Mouse (Mus musculus) neural tube, embryonic 13.5 days (tissue): ENCODE measurements around the gene Rnf19b. TPM values are rescaled to one million over a fixed set of nuclear protein-coding genes. Genes with fewer than 3 reads are reported as not detected.

ENCODE experiments used
- ATAC-seq: fragments of 200-750 bp; cut with Nextera tagmentation; 2 replicates; pipeline ENCODE4 v1.8.0; 2017; ENCODE audit warnings: low read depth, mild to moderate bottlenecking, moderate TSS enrichment, moderate library complexity
- H3K27ac ChIP-seq: fragments of 300-500 bp; sonication (generic); replicated peaks from 2 replicates; pipeline ENCODE4 v1.5.1; 2015; ENCODE audit warnings: moderate library complexity, mild to moderate bottlenecking, inconsistent platforms
- H3K27me3 ChIP-seq: fragments of 300-500 bp; sonication (generic); 2 replicates; pipeline ENCODE4 v1.6.1; 2015; ENCODE audit warnings: mild to moderate bottlenecking, inconsistent platforms
- H3K36me3 ChIP-seq: fragments of 300-500 bp; sonication (generic); 2 replicates; pipeline ENCODE4 v1.6.1; 2015; ENCODE audit warnings: mild to moderate bottlenecking, inconsistent platforms
- H3K4me1 ChIP-seq: fragments of 300-500 bp; sonication (generic); replicated peaks from 2 replicates; pipeline ENCODE4 v1.6.1; 2015; ENCODE audit warnings: inconsistent platforms
- H3K4me2 ChIP-seq: fragments of 300-500 bp; sonication (generic); 2 replicates; pipeline ENCODE4 v1.6.1; 2015; ENCODE audit warnings: inconsistent platforms, mild to moderate bottlenecking, moderate library complexity
- H3K4me3 ChIP-seq: fragments of 300-500 bp; sonication (generic); 2 replicates; pipeline ENCODE4 v1.5.1; 2015; ENCODE audit warnings: mild to moderate bottlenecking, inconsistent platforms
- H3K9ac ChIP-seq: fragments of 300-500 bp; sonication (generic); 2 replicates; pipeline ENCODE4 v1.6.1; 2015; ENCODE audit warnings: moderate library complexity, mild to moderate bottlenecking, inconsistent platforms
- H3K9me3 ChIP-seq: fragments of 300-500 bp; sonication (generic); 2 replicates; pipeline ENCODE4 v1.6.1; 2016; ENCODE audit warnings: inconsistent platforms
- WGBS: fragments of 180-500 bp; shearing (Covaris S2); methylation state at CpG from one replicate; pipeline ENCODE4 v1.1.7; 2015; 5-methylcytosine and 5-hydroxymethylcytosine counted together
- polyA plus RNA-seq: library from polyadenylated mRNA; unstranded; fragments of >200 nt; fragmentation: Nextera tagmentation; extraction: Ambion mirVana; gene quantifications from 2 replicates; pipeline ENCODE4 v1.2.1, GENCODE M21; 2015

The Rnf19b gene
- polyA plus RNA-seq = 22.4 and 25.7 TPM in 2 replicates

DNA sequence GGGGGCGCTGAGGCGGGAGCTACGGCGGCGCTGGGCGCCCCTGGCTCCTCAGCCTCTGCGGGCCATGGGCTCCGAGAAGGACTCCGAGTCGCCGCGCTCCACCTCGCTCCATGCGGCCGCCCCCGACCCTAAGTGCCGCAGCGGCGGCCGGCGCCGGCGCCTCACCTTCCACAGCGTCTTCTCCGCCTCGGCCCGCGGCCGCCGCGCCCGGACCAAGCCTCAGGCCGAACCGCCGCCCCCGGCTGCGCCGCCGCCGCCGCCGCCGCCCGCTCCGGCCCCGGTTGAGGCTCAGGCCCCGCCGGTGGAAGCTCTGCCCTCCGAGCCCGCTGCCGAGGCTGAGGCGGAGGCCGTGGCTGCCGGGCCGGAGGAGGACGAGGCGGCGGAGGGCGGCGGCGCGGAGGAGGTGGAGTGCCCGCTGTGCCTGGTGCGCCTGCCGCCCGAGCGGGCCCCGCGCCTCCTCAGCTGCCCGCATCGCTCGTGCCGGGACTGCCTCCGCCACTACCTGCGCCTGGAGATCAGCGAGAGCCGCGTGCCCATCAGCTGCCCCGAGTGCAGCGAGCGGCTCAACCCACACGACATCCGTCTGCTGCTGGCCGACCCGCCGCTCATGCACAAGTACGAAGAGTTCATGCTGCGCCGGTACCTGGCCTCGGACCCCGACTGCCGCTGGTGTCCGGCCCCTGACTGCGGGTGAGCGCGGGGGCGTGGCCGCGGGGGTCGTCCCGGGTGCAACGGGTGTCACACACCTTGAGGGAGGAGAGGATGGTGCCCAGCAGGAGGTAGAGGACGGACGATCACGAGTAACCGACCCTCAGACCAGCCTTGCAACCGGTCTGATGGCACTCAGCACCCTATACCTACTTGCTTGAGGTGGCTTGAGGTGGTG lies at the start of gene Rnf19b:
Rnf19b (plus strand) TSS at position 65 of the 886 bp plus-strand sequence.
- Histone ChIP-seq H3K27ac (peak within 1 kb of the TSS; percentile 95), H3K9ac (peak within 1 kb of the TSS; percentile 97), H3K4me2 (peak within 1 kb of the TSS; percentile 95), H3K4me1 (peaks cover 37% of the 10 kb centered on the region), H3K36me3 (no peaks in the 10 kb centered on the region), H3K27me3 (0 out of 2 replicates have a peak, but pooled peaks cover 5% of the 10 kb centered on the region), H3K9me3 (no peaks in the 10 kb centered on the region), H3K4me3 (peak within 1 kb of the TSS; percentile 87)
- ATAC-seq = peak; percentile 66
- under 1% methylated on average over 103 of the region's 107 CpGs for WGBS

DNA sequence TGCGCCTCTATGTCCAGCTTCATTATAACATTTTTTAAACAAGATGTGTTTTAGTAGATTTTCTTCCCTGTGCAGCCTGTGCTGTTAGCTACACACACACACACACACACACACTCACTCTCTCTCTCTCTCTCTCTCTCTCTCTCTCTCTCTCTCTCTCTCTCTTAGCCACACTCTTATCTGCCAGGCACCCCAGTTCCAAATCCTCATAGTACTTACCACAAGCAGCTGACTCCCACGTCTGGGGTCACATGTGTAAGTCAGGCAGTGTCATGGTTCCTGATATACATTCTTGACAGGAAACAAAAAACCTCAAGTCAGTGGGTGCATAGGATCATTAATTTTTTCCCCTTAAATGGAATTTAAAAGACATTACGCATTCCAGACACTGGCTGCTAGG lies 49.4 kb upstream of the Rnf19b start:
- ATAC-seq = no peak
- H3K4me1 ChIP-seq = peaks cover 37% of the 10 kb centered on the region
- H3K27me3 ChIP-seq = no peaks in the 10 kb centered on the region
- WGBS = 81% methylated on average over 3 of the region's 3 CpGs
- H3K9me3 ChIP-seq = no peaks in the 10 kb centered on the region
- peaks cover 59% of the 10 kb centered on the region for H3K36me3 ChIP-seq
- no peak overlapping the region for H3K4me3 ChIP-seq
- no peak overlapping the region for H3K9ac ChIP-seq
- no peak overlapping the region for H3K4me2 ChIP-seq
- no peak overlapping the region for H3K27ac ChIP-seq

DNA sequence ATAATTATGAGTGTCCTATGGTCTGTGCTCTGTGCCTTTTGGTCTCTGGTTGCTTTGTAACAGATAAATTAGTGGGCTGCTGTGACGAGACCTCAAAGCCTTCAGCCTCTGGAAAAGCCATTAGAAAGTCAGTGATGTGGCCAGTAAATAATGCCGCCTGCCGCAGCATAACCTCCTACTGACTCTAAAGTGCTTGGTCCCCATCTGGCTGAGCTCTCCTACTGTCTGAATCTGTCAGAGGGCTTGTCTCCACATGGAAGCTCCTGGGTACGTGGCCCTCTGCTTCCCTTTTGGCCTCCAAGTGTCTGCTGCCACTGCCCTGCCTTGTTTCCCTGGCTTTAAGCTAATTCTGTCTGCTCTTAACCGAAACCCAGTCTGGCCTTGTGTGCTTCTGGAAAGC lies 48.5 kb upstream of the Rnf19b start:
- H3K9ac ChIP-seq = no peak overlapping the region
- H3K4me1 ChIP-seq = peaks cover 37% of the 10 kb centered on the region
- H3K4me3 ChIP-seq = no peak overlapping the region
- 63% methylated on average over 5 of the region's 5 CpGs for WGBS
- no peak overlapping the region for H3K4me2 ChIP-seq
- no peaks in the 10 kb centered on the region for H3K27me3 ChIP-seq
- H3K27ac ChIP-seq = peak overlapping the region; percentile 46; the same call in 1 of the 2 replicates
- no peak for ATAC-seq
- no peaks in the 10 kb centered on the region for H3K9me3 ChIP-seq
- H3K36me3 ChIP-seq = peaks cover 54% of the 10 kb centered on the region

DNA sequence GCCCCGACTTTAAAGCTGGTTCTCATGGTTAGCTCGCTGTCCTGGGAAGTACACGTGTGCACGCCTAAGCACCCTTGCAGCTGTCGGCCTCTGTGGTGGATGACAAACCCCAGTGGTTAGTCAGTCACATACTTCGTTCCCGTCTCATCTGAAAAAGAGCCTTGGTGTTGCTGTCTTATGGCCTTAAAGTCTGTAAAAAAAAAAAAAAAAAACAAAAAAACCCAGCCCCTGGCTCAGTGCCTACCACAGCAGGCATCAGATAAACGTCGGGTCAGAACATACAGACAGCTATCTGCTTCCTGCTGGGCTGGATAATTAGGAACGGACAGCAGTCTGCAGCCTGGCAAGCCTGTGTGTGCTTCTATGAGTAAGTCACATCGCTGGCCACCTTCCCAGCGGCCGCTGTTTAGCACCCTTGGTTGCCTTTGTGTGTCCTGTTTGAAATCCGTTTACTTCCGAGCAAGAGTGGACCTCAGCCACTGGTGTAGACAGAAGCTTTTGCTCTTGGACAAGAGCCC lies 46.4 kb upstream of the Rnf19b start:
- Histone ChIP-seq H3K9ac (no peak overlapping the region), H3K9me3 (no peaks in the 10 kb centered on the region), H3K36me3 (peaks cover 38% of the 10 kb centered on the region), H3K4me1 (peaks cover 37% of the 10 kb centered on the region), H3K27me3 (no peaks in the 10 kb centered on the region), H3K4me2 (no peak overlapping the region), H3K4me3 (no peak overlapping the region), H3K27ac (peak overlapping the region; percentile 54)
- 36% methylated on average over 15 of the region's 15 CpGs for WGBS
- peak; percentile 27; the same call in 1 of the 2 replicates for ATAC-seq

DNA sequence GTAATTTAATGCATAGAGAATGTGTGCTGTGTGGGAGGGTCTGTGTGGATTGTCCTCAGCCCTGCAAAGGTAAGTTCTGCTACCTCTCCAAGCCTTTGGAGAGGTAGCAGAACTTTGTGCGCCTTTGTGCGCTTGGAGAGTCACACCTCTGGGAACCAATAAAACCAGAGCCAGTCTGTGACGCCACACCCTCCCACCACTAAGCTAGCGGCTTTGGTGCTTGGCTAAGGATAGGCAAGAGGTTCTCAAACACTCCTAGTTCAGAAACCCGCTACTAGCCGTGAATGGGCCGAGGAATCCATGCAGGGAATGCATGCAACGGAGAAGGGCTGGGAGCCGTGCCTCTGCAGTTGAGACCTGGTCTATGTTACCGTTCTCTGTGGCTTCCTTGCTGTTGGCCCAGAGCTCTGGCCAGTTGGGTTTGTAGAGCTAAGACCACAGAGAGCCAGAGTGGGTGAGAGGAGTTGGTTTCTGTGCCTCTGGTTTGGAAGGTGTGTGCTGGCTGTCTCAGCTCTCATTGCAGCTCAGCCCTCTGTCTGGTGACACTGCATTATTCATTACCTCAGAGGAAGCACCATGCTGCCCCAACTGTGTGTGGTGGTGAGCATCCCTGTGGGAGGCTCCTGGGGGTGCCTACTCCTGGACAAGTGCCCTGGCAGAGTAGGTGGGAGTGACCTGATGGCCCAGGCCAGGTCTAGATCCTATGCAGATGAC lies 44.8 kb upstream of the Rnf19b start:
- Histone ChIP-seq H3K4me3 (no peak overlapping the region), H3K9ac (no peak overlapping the region), H3K27me3 (no peaks in the 10 kb centered on the region), H3K9me3 (no peaks in the 10 kb centered on the region), H3K4me2 (no peak overlapping the region), H3K27ac (no peak overlapping the region), H3K4me1 (peaks cover 37% of the 10 kb centered on the region), H3K36me3 (peaks cover 23% of the 10 kb centered on the region)
- WGBS = 68% methylated on average over 10 of the region's 10 CpGs
- ATAC-seq = no peak

DNA sequence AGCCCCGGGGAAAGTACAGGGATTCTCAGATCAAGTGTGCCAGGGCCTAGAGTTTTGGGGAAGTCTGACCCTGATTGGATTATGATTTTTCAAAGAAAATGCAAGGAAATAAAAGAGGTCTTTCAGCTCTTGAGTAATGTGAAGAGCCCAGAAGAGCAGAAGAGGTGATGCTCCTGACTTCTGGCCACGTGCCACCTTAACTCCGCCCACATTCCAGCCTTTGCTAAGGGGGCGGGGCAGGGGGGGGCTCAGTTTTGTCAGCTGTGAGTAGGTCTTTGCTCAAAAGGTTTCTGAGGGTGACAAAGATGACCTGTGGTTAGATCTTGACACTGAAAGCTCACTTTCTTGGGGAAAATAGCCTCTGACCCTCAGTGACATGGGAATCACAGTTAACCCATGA lies 41.7 kb upstream of the Rnf19b start:
- no peaks in the 10 kb centered on the region for H3K36me3 ChIP-seq
- WGBS = 41% methylated on average over 4 of the region's 4 CpGs
- no peak for ATAC-seq
- H3K4me2 ChIP-seq = no peak overlapping the region
- no peak overlapping the region for H3K4me3 ChIP-seq
- H3K4me1 ChIP-seq = peaks cover 39% of the 10 kb centered on the region
- H3K9me3 ChIP-seq = no peaks in the 10 kb centered on the region
- no peak overlapping the region for H3K27ac ChIP-seq
- H3K27me3 ChIP-seq = no peaks in the 10 kb centered on the region
- no peak overlapping the region for H3K9ac ChIP-seq

DNA sequence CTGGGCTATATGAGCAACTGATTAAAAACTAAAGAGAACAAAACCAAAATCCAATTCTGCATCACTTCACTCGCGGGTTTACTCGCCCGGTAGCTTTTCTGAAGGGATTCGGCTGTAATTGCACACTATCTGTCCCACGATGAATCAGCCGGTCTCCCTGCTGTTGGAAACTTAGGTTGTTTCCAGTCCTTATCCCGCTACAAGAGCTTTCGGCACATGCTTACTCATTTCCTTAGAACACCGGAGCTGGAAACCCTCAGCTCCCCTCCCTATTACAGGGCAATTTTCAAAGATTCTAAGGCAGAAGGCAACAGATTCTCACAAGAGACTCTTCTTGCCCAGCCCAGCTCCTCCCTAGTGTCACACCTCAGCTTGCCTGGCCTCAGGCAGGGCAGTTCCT lies 40.9 kb upstream of the Rnf19b start:
- H3K27me3 ChIP-seq = no peaks in the 10 kb centered on the region
- H3K27ac ChIP-seq = no peak overlapping the region
- no peak overlapping the region for H3K9ac ChIP-seq
- H3K36me3 ChIP-seq = no peaks in the 10 kb centered on the region
- peaks cover 33% of the 10 kb centered on the region for H3K4me1 ChIP-seq
- WGBS = 91% methylated on average over 10 of the region's 10 CpGs
- no peak overlapping the region for H3K4me3 ChIP-seq
- no peak for ATAC-seq
- no peaks in the 10 kb centered on the region for H3K9me3 ChIP-seq
- no peak overlapping the region for H3K4me2 ChIP-seq

DNA sequence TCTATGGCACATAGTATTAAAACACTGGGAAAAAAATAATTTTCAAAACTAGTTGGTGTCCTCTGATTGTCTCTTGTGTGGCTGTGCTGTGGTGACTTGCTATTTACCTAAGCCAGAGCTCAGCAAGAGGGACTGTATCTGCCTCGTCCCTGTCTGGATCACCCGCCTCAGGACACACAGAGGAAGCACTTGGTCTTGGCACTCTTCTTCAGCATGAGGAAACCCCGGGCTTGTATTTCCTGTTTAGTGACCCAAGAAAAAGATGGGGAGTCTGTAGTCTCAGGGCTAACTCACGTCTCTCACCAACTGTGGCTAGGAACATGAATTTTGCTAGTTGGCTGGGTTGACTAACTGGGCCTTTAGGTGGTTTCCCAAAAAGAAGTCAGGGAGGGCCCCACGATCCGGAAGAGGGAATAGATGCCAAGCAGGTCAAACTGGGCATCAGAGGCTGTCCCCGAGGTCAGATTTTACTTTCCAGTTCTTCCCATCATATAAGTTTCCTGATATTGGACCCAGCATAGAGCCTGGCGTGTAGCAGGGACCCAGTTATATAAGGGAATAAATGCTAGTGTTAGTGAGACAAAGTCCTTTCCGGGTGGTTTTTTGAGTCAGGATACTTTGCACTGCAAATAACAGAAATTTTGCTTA lies 39.2 kb upstream of the Rnf19b start:
- Histone ChIP-seq H3K36me3 (no peaks in the 10 kb centered on the region), H3K27ac (no peak overlapping the region), H3K9me3 (no peaks in the 10 kb centered on the region), H3K4me1 (peaks cover 23% of the 10 kb centered on the region), H3K9ac (no peak overlapping the region), H3K4me3 (no peak overlapping the region), H3K27me3 (no peaks in the 10 kb centered on the region), H3K4me2 (no peak overlapping the region)
- WGBS = 85% methylated on average over 9 of the region's 9 CpGs
- ATAC-seq = no peak

DNA sequence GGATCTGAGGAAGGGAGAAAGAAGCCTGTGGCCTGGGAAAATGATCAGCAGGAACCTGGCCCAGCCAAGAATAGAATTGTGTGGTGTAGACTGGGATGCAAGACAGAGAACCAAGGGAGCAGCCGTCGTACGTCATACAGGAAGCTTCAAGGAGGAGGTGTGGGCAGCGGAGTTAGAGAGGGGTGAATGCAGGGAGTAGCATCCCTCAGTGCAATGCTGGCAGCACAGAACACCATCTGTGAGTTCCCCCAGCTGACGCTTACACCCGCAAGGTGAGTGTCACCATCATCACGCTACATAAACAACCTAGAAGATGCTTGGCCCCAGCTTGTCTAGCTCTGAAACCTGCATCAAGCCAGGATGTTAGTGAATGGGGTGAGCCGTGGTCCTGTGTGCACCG lies 38.3 kb upstream of the Rnf19b start:
- ATAC-seq = no peak

DNA sequence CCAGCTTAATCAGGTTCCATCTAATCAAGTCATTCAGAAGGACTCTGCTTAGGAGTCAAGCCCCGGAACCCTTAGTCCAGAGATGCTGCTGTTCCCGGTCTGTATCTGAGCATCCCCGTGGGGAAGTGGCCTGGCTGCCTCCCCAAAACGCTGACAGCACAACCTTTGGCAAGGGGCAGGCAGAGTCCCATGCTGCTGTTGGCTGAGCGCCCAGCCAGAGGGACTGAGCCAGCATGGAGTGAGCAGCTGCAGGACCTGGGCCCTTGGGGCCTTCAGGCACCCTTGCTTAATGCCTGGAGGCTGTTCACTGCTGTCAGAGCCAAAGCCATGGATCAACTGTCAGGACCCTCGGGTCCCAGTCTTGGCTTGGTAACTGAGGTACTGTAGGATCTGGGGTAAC lies 37.6 kb upstream of the Rnf19b start:
- H3K4me3 ChIP-seq = no peak overlapping the region
- 45% methylated on average over 6 of the region's 6 CpGs for WGBS
- peak overlapping the region; percentile 71 for H3K27ac ChIP-seq
- no peak overlapping the region for H3K9ac ChIP-seq
- no peaks in the 10 kb centered on the region for H3K36me3 ChIP-seq
- no peaks in the 10 kb centered on the region for H3K9me3 ChIP-seq
- H3K4me1 ChIP-seq = peaks cover 30% of the 10 kb centered on the region
- peak; percentile 85 for ATAC-seq
- no peaks in the 10 kb centered on the region for H3K27me3 ChIP-seq
- H3K4me2 ChIP-seq = no peak overlapping the region

More for the DNA sequence above, 38.3 kb upstream of the Rnf19b start:
- H3K27me3 ChIP-seq = no peaks in the 10 kb centered on the region
- peaks cover 26% of the 10 kb centered on the region for H3K4me1 ChIP-seq
- H3K27ac ChIP-seq = peak overlapping the region; percentile 71
- no peak overlapping the region for H3K4me2 ChIP-seq
- no peak overlapping the region for H3K4me3 ChIP-seq
- H3K9ac ChIP-seq = no peak overlapping the region
- WGBS = 71% methylated on average over 9 of the region's 9 CpGs
- no peaks in the 10 kb centered on the region for H3K9me3 ChIP-seq
- no peaks in the 10 kb centered on the region for H3K36me3 ChIP-seq

DNA sequence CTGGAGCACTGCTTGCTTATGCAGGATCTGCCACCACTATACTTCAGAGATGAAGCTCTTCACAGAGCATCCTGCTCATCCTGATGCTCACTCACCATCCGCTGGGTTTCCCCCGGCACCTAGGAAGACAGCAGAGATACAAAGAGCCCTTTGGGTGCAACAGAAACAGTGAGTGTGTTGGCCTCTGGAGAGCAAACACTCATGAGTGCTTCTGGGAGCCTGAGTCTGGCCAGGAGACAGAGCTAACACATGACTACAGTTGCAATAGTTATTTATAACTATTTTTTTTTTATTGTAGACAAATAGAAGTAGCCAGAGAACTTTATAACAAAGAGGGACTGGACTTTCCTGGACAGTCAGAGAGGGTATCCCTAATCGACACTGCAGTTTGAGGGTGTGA lies 36.6 kb upstream of the Rnf19b start:
- Histone ChIP-seq H3K36me3 (no peaks in the 10 kb centered on the region), H3K4me3 (no peak overlapping the region), H3K9ac (no peak overlapping the region), H3K4me2 (no peak overlapping the region), H3K4me1 (peaks cover 30% of the 10 kb centered on the region), H3K27ac (peak overlapping the region; percentile 71; the same call in 1 of the 2 replicates), H3K9me3 (no peaks in the 10 kb centered on the region), H3K27me3 (no peaks in the 10 kb centered on the region)
- no peak for ATAC-seq
- 77% methylated on average over 3 of the region's 3 CpGs for WGBS

DNA sequence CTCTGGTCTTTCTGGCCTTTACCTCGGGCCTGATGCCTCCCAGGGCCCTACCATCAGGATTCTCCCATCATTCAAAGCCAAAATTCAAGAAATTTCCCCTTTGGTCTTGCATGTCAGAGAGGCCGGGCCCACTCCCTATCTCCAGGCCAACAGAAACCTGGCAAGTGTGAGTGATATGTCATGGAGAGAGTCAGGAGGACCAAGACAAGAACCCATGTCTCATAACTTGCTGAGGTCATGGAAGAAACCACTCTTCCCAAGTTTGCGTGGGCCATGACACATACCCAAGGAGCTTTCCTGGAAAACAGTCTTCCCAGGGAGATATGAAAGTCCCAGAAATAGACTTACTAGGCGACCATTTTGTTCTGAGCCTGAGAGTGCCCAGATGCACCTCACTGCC lies 36.2 kb upstream of the Rnf19b start:
- ATAC-seq = no peak
- no peak overlapping the region for H3K27ac ChIP-seq
- 87% methylated on average over 4 of the region's 4 CpGs for WGBS

More for the DNA sequence above, 36.2 kb upstream of the Rnf19b start:
- no peak overlapping the region for H3K4me3 ChIP-seq
- H3K9ac ChIP-seq = no peak overlapping the region
- H3K27me3 ChIP-seq = no peaks in the 10 kb centered on the region
- H3K36me3 ChIP-seq = no peaks in the 10 kb centered on the region
- H3K4me2 ChIP-seq = no peak overlapping the region
- H3K9me3 ChIP-seq = no peaks in the 10 kb centered on the region
- peaks cover 30% of the 10 kb centered on the region for H3K4me1 ChIP-seq
